16 mouse cellular contexts compared by ENCODE assay signal in the genomic region with DNA sequence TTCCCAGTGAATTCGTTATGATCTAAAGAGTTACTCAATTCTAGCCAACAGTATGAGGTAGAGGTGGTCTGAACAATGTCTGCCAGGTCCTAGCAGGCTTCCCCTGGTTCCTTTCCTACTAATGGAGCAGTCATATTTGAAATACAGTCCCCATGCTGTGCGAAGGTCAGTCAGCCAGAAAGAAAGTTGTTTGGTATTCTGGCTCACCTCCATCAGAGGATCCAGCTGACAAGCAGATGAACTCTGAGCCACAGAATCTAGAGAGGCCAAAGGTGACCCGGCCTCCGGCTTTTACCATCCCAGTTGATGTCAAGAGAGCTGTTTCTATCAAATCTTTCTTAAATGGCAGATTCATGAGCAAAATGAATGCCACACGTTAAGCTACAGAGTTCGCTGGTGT.
"Had no signal": no experiment of that assay in that cellular context is flagged by ENCODE, and none has a peak within 500 bp of the region (broad histone marks: within the 10 kb centered on the region; RNA-seq: fewer than 3 reads in every experiment).

No protein-coding gene starts in this region.

- H3K27me3 ChIP-seq: limb, embryonic 12.5 days; midbrain, embryonic 15.5 days; neural tube, embryonic 12.5 days; stomach, embryonic 15.5 days had no signal

- H3K4me1 ChIP-seq: limb, embryonic 12.5 days; midbrain, embryonic 15.5 days; neural tube, embryonic 12.5 days; stomach, embryonic 15.5 days had no signal

- H3K4me3 ChIP-seq: left cerebral cortex, adult 2 months; limb, embryonic 12.5 days; midbrain, embryonic 15.5 days; neural tube, embryonic 12.5 days; stomach, embryonic 15.5 days had no signal

- H3K27ac ChIP-seq: left cerebral cortex, adult 2 months; limb, embryonic 12.5 days; liver, embryonic 14.5 days; midbrain, embryonic 15.5 days; neural tube, embryonic 12.5 days; stomach, embryonic 15.5 days had no signal

- ATAC-seq: intestine, postnatal 0 days; lung, postnatal 0 days; midbrain, embryonic 15.5 days had no signal

- DNase-seq: kidney, postnatal 14 days; liver; lung, adult 2 months; lung, postnatal 4 days; right cerebral cortex, postnatal 14 days; thymus, adult 2 months; thymus, postnatal 36 days had no signal

- H3K36me3 ChIP-seq: limb, embryonic 12.5 days; midbrain, embryonic 15.5 days; neural tube, embryonic 12.5 days; stomach, embryonic 15.5 days had no signal

- H3K9ac ChIP-seq: limb, embryonic 12.5 days; liver, embryonic 14.5 days; midbrain, embryonic 15.5 days; neural tube, embryonic 12.5 days; stomach, embryonic 15.5 days had no signal

- H3K9me3 ChIP-seq: limb, embryonic 12.5 days; midbrain, embryonic 15.5 days; neural tube, embryonic 12.5 days; stomach, embryonic 15.5 days had no signal

- H3K4me2 ChIP-seq: limb, embryonic 12.5 days; midbrain, embryonic 11.5 days; midbrain, embryonic 15.5 days; neural tube, embryonic 12.5 days; stomach, embryonic 15.5 days had no signal
